Mouse (Mus musculus): ENCODE measurements around the gene Gtse1. TPM values are rescaled to one million over a fixed set of nuclear protein-coding genes. Genes with fewer than 3 reads are reported as not detected.

Gene Gtse1
- total and polyA plus RNA-seq, 3 experiments, result 26.3 to 99.4 (median 54.3) TPM

GRCm38 (mm10) chr15:85903826-85904225, 44.3 kb downstream of the Gtse1 start:
- Histone ChIP-seq H3K27me3 (ENCODE audit: insufficient read depth, low read length) (peaks cover 16% of the 10 kb centered on the region; the same call in 1 of the 2 replicates), H3K4me1 (ENCODE audit: insufficient read depth, low read depth, low read length) (peaks cover 54% of the 10 kb centered on the region), H3K36me3 (replicated peaks) (peaks cover 60% of the 10 kb centered on the region), H3K4me3 (ENCODE audit: low read depth, low read length) (0 out of 2 replicates have a peak overlapping the region, but pooled peaks have one; percentile 23), H3K9me3 (replicated peaks) (no peaks in the 10 kb centered on the region)
- no peak for TF ChIP-seq GATA1 (IDR thresholded peaks at IDR 0.05; ENCODE audit: borderline replicate concordance, low read length)
- TF ChIP-seq CTCF (IDR thresholded peaks at IDR 0.05; ENCODE audit: low read depth, low read length), result no peak
- no peak for TF ChIP-seq POLR2AphosphoS5 (IDR thresholded peaks at IDR 0.05; ENCODE audit: insufficient replicate concordance, low read depth, low read length)
- TF ChIP-seq GATA2 (IDR thresholded peaks at IDR 0.05; ENCODE audit: borderline replicate concordance, low read depth, low read length), result no peak
- TF ChIP-seq TAL1 (conservative IDR thresholded peaks at IDR 0.05; ENCODE audit: low read depth, low read length), result no peak
- peak; percentile 48 for DNase-seq (ENCODE audit: low spot score)
- no peak for ATAC-seq (ENCODE audit: extremely low read depth, insufficient number of reproducible peaks, low FRiP score, poor library complexity, severe bottlenecking)

GRCm38 (mm10) chr15:85908660-85909491, 49.3 kb downstream of the Gtse1 start:
- ATAC-seq (ENCODE audit: extremely low read depth, insufficient number of reproducible peaks, low FRiP score, poor library complexity, severe bottlenecking), result peak; percentile 11; the same call in 1 of the 2 replicates
- TF ChIP-seq POLR2AphosphoS5 (IDR thresholded peaks at IDR 0.05; ENCODE audit: insufficient replicate concordance, low read depth, low read length) (no peak), GATA1 (IDR thresholded peaks at IDR 0.05; ENCODE audit: borderline replicate concordance, low read length) (no peak), TAL1 (conservative IDR thresholded peaks at IDR 0.05; ENCODE audit: low read depth, low read length) (peak; percentile 20; the same call in 1 of the 2 replicates), CTCF (IDR thresholded peaks at IDR 0.05; ENCODE audit: low read depth, low read length) (no peak), GATA2 (IDR thresholded peaks at IDR 0.05; ENCODE audit: borderline replicate concordance, low read depth, low read length) (no peak)
- Histone ChIP-seq H3K9me3 (replicated peaks) (no peaks in the 10 kb centered on the region), H3K27me3 (ENCODE audit: insufficient read depth, low read length) (peaks cover 29% of the 10 kb centered on the region; the same call in 1 of the 2 replicates), H3K4me1 (ENCODE audit: insufficient read depth, low read depth, low read length) (peaks cover 46% of the 10 kb centered on the region), H3K36me3 (replicated peaks) (peaks cover 15% of the 10 kb centered on the region), H3K4me3 (ENCODE audit: low read depth, low read length) (no peak overlapping the region)
- DNase-seq (ENCODE audit: low spot score), result peak; percentile 20

- peak; percentile 23 for DNase-seq (ENCODE audit: low spot score)
- H3K9me3 ChIP-seq (replicated peaks), result no peaks in the 10 kb centered on the region
- H3K27me3 ChIP-seq (ENCODE audit: insufficient read depth, low read length), result peaks cover 30% of the 10 kb centered on the region; the same call in 1 of the 2 replicates
- peaks cover 42% of the 10 kb centered on the region for H3K4me1 ChIP-seq (ENCODE audit: insufficient read depth, low read depth, low read length)
- TF ChIP-seq GATA1 (IDR thresholded peaks at IDR 0.05; ENCODE audit: borderline replicate concordance, low read length), result no peak
- TF ChIP-seq TAL1 (conservative IDR thresholded peaks at IDR 0.05; ENCODE audit: low read depth, low read length), result peak; percentile 3; the same call in 1 of the 2 replicates
- ATAC-seq (ENCODE audit: extremely low read depth, insufficient number of reproducible peaks, low FRiP score, poor library complexity, severe bottlenecking), result no peak
- H3K4me3 ChIP-seq (ENCODE audit: low read depth, low read length), result peak overlapping the region; percentile 34; the same call in 1 of the 2 replicates
- peaks cover 13% of the 10 kb centered on the region for H3K36me3 ChIP-seq (replicated peaks)
Observed at GRCm38 (mm10) chr15:85909492-85909829, 49.9 kb downstream of the Gtse1 start.

- H3K9me3 ChIP-seq (replicated peaks), result no peaks in the 10 kb centered on the region
- peak; percentile 50 for DNase-seq (ENCODE audit: low spot score)
- H3K4me3 ChIP-seq (ENCODE audit: low read depth, low read length), result 0 out of 2 replicates have a peak overlapping the region, but pooled peaks have one; percentile 26
- TF ChIP-seq GATA2 (IDR thresholded peaks at IDR 0.05; ENCODE audit: borderline replicate concordance, low read depth, low read length), result no peak
- TF ChIP-seq GATA1 (IDR thresholded peaks at IDR 0.05; ENCODE audit: borderline replicate concordance, low read length), result no peak
- no peak for TF ChIP-seq POLR2AphosphoS5 (IDR thresholded peaks at IDR 0.05; ENCODE audit: insufficient replicate concordance, low read depth, low read length)
- no peak for TF ChIP-seq CTCF (IDR thresholded peaks at IDR 0.05; ENCODE audit: low read depth, low read length)
- no peak for TF ChIP-seq TAL1 (conservative IDR thresholded peaks at IDR 0.05; ENCODE audit: low read depth, low read length)
- ATAC-seq (ENCODE audit: extremely low read depth, insufficient number of reproducible peaks, low FRiP score, poor library complexity, severe bottlenecking), result no peak
- peaks cover 30% of the 10 kb centered on the region; the same call in 1 of the 2 replicates for H3K27me3 ChIP-seq (ENCODE audit: insufficient read depth, low read length)
- peaks cover 37% of the 10 kb centered on the region for H3K4me1 ChIP-seq (ENCODE audit: insufficient read depth, low read depth, low read length)
- H3K36me3 ChIP-seq (replicated peaks), result peaks cover 10% of the 10 kb centered on the region
Observed at GRCm38 (mm10) chr15:85909931-85910330, 50.4 kb downstream of the Gtse1 start.

GRCm38 (mm10) chr15:85913605-85914004, 54.1 kb downstream of the Gtse1 start:
- Histone ChIP-seq H3K9me3 (replicated peaks) (no peaks in the 10 kb centered on the region), H3K4me1 (ENCODE audit: insufficient read depth, low read depth, low read length) (peaks cover 25% of the 10 kb centered on the region), H3K27me3 (ENCODE audit: insufficient read depth, low read length) (peaks cover 23% of the 10 kb centered on the region), H3K4me3 (ENCODE audit: low read depth, low read length) (no peak overlapping the region), H3K36me3 (replicated peaks) (peaks cover 3% of the 10 kb centered on the region)
- DNase-seq (ENCODE audit: low spot score), result no peak
- TF ChIP-seq GATA2 (IDR thresholded peaks at IDR 0.05; ENCODE audit: borderline replicate concordance, low read depth, low read length) (no peak), GATA1 (IDR thresholded peaks at IDR 0.05; ENCODE audit: borderline replicate concordance, low read length) (no peak), TAL1 (conservative IDR thresholded peaks at IDR 0.05; ENCODE audit: low read depth, low read length) (no peak), POLR2AphosphoS5 (IDR thresholded peaks at IDR 0.05; ENCODE audit: insufficient replicate concordance, low read depth, low read length) (no peak), CTCF (IDR thresholded peaks at IDR 0.05; ENCODE audit: low read depth, low read length) (peak; percentile 23; the same call in 1 of the 2 replicates)
- no peak for ATAC-seq (ENCODE audit: extremely low read depth, insufficient number of reproducible peaks, low FRiP score, poor library complexity, severe bottlenecking)

GRCm38 (mm10) chr15:85919191-85919891, 59.8 kb downstream of the Gtse1 start:
- H3K36me3 ChIP-seq (replicated peaks), result peaks cover 28% of the 10 kb centered on the region
- peaks cover 30% of the 10 kb centered on the region for H3K27me3 ChIP-seq (ENCODE audit: insufficient read depth, low read length)
- H3K4me3 ChIP-seq (ENCODE audit: low read depth, low read length), result no peak overlapping the region
- DNase-seq (ENCODE audit: low spot score) (no peak), ATAC-seq (ENCODE audit: extremely low read depth, insufficient number of reproducible peaks, low FRiP score, poor library complexity, severe bottlenecking) (no peak)
- H3K4me1 ChIP-seq (ENCODE audit: insufficient read depth, low read depth, low read length), result no peaks in the 10 kb centered on the region
- TF ChIP-seq CTCF (IDR thresholded peaks at IDR 0.05; ENCODE audit: low read depth, low read length) (no peak), TAL1 (conservative IDR thresholded peaks at IDR 0.05; ENCODE audit: low read depth, low read length) (no peak), POLR2AphosphoS5 (IDR thresholded peaks at IDR 0.05; ENCODE audit: insufficient replicate concordance, low read depth, low read length) (no peak), GATA2 (IDR thresholded peaks at IDR 0.05; ENCODE audit: borderline replicate concordance, low read depth, low read length) (no peak), GATA1 (IDR thresholded peaks at IDR 0.05; ENCODE audit: borderline replicate concordance, low read length) (no peak)
- H3K9me3 ChIP-seq (replicated peaks), result no peaks in the 10 kb centered on the region
